Mouse (Mus musculus) testis, adult 2 months (tissue): ENCODE results near the gene Alk. TPM values are rescaled to one million over a fixed set of nuclear protein-coding genes. Genes with fewer than 3 reads are reported as not detected.
"Not testable (repeated sequence)": the region's sequence is repeated elsewhere in the genome, so short reads cannot be mapped to it uniquely, and the experiment has no call there.

Experiments used
- H3K27ac ChIP-seq: fragments of 200-500 bp; 2 replicates; pipeline ENCODE4 v1.5.1; 2012; ENCODE audit warnings: low read depth, low read length; ENCODE audit not compliant: control insufficient read depth, insufficient read depth
- H3K27me3 ChIP-seq: fragments of 200-500 bp; 2 replicates; pipeline ENCODE4 v1.6.1; 2012; ENCODE audit warnings: mild to moderate bottlenecking, low read length, moderate library complexity; ENCODE audit not compliant: control insufficient read depth, insufficient read depth
- H3K36me3 ChIP-seq: fragments of 200-500 bp; 2 replicates; pipeline ENCODE4 v1.6.1; 2012; ENCODE audit warnings: mild to moderate bottlenecking, low read length; ENCODE audit not compliant: control insufficient read depth, insufficient read depth
- H3K4me1 ChIP-seq: fragments of 200-500 bp; 2 replicates; pipeline ENCODE4 v1.6.1; 2012; ENCODE audit warnings: low read length; ENCODE audit not compliant: control insufficient read depth, insufficient read depth
- H3K4me3 ChIP-seq: fragments of 200-500 bp; 2 replicates; pipeline ENCODE4 v1.5.1; 2012; ENCODE audit warnings: low read depth, mild to moderate bottlenecking, low read length, moderate library complexity, mixed read lengths; ENCODE audit not compliant: control insufficient read depth
- CTCF ChIP-seq: fragments of 200-500 bp; IDR thresholded peaks from 2 replicates; pipeline ENCODE4 v1.5.1; 2012; ENCODE audit warnings: low read depth, mild to moderate bottlenecking, inconsistent platforms, low read length, moderate library complexity; ENCODE audit not compliant: control insufficient read depth, insufficient read depth, insufficient replicate concordance
- POLR2A ChIP-seq: fragments of 200-500 bp; IDR thresholded peaks from 2 replicates; pipeline ENCODE4 v1.6.1; 2012; ENCODE audit warnings: low read depth, mild to moderate bottlenecking, inconsistent platforms, low read length, moderate library complexity; ENCODE audit not compliant: control insufficient read depth
- polyA plus RNA-seq: library from polyadenylated mRNA; depleted of rRNA; stranded (reverse); fragments of >200 nt; gene quantifications from 2 replicates; pipeline ENCODE4 v1.2.3, GENCODE M21; 2012

Gene Alk
- polyA plus RNA-seq, 1 experiment = 0.54 TPM

DNA sequence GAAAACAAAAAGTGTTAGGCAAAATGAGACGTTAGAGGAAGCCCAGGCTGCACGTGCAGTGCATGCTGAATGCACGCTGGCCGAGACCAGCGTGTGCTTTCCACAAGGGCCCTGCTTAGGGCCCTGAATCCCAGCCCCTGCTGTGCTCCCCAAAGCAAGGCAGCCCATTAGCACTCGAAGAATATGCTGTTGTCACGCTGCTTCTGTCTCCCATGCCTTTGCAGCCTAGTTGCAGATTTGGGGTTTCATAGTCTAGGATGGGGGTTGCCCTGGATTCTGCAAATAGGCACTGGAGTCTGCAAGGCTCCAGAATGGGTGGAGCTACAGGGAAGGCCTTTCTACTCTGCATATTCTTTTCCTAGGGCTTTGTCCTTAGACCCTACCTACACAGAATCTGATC is 99.2 kb downstream of the Alk start:
- Histone ChIP-seq H3K4me1 (no peaks in the 10 kb centered on the region), H3K27me3 (no peaks in the 10 kb centered on the region), H3K27ac (no peak overlapping the region), H3K4me3 (no peak overlapping the region), H3K36me3 (no peaks in the 10 kb centered on the region)
- TF ChIP-seq CTCF (no peak), POLR2A (no peak)

- H3K27me3 ChIP-seq = no peaks in the 10 kb centered on the region
- TF ChIP-seq POLR2A (no peak), CTCF (no peak)
- H3K4me1 ChIP-seq = no peaks in the 10 kb centered on the region
- H3K36me3 ChIP-seq = no peaks in the 10 kb centered on the region
- H3K4me3 ChIP-seq = no peak overlapping the region
- H3K27ac ChIP-seq = no peak overlapping the region
Observed at GRCm38 (mm10) chr17:72504581-72504980, 99.8 kb downstream of the Alk start.

DNA sequence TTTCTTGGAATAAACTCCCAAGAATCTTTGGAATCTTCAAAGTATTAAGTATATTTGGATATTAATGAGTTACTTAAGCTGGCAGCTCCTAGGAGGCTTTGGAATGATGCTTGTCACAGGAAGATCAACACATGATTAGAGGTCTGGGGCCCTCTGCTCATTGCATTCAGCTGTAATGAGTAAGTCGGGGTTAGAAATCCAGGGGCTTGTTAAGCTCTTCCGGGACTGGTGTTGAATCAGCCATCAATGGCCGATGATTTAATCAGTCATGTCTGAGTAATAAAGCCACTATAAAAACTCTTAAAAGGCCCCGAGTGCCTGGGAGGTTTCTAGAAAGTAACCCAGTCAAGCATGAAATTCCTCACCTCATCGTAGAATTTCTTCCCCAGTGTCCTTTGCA is 109.0 kb downstream of the Alk start:
- H3K36me3 ChIP-seq = no peaks in the 10 kb centered on the region
- H3K4me3 ChIP-seq = no peak overlapping the region
- no peak for TF ChIP-seq POLR2A
- no peak for TF ChIP-seq CTCF
- H3K27ac ChIP-seq = no peak overlapping the region
- H3K4me1 ChIP-seq = no peaks in the 10 kb centered on the region
- no peaks in the 10 kb centered on the region for H3K27me3 ChIP-seq

DNA sequence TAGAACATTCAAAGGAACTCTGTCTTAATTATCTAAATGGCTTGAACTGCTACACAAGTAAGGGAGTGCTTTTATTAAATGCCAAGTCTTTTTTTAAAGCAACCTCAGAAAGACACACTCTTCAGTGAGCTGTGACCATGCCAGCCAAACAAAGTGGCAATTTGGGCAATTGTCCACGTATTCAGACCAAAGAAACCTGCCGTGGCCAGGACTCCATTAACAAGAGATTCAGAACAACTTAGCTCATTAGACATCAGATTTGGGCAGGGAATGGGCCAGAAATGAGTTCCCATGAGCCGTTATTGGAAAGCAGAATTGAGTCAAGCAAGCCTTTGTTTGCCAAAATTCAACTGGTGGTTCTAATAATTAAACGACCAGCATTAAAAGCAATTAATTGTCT is 118.8 kb downstream of the Alk start:
- Histone ChIP-seq H3K4me3 (no peak overlapping the region), H3K27ac (no peak overlapping the region), H3K27me3 (no peaks in the 10 kb centered on the region), H3K4me1 (no peaks in the 10 kb centered on the region), H3K36me3 (no peaks in the 10 kb centered on the region)
- TF ChIP-seq POLR2A = no peak
- TF ChIP-seq CTCF = no peak

- H3K27me3 ChIP-seq, H3K4me1 ChIP-seq: not testable (repeated sequence)
Observed at GRCm38 (mm10) chr17:72479260-72479659, 125.2 kb downstream of the Alk start.

GRCm38 (mm10) chr17:72477889-72478405 is 126.5 kb downstream of the Alk start:
- no peaks in the 10 kb centered on the region for H3K27me3 ChIP-seq
- H3K27ac ChIP-seq = no peak overlapping the region
- TF ChIP-seq CTCF (no peak), POLR2A (no peak)
- no peaks in the 10 kb centered on the region for H3K4me1 ChIP-seq
- no peak overlapping the region for H3K4me3 ChIP-seq
- no peaks in the 10 kb centered on the region for H3K36me3 ChIP-seq

More at GRCm38 (mm10) chr17:72479260-72479659, 125.2 kb downstream of the Alk start:
- H3K36me3 ChIP-seq, H3K27ac ChIP-seq, H3K4me3 ChIP-seq: not testable (repeated sequence)

- H3K4me1 ChIP-seq = no peaks in the 10 kb centered on the region
- no peak for TF ChIP-seq POLR2A
- no peak for TF ChIP-seq CTCF
- no peak overlapping the region for H3K4me3 ChIP-seq
- no peak overlapping the region for H3K27ac ChIP-seq
- no peaks in the 10 kb centered on the region for H3K36me3 ChIP-seq
- no peaks in the 10 kb centered on the region for H3K27me3 ChIP-seq
Observed at GRCm38 (mm10) chr17:72476956-72477355, 127.5 kb downstream of the Alk start.

GRCm38 (mm10) chr17:72474166-72474565 is 130.3 kb downstream of the Alk start:
- H3K27me3 ChIP-seq = no peaks in the 10 kb centered on the region
- H3K27ac ChIP-seq = no peak overlapping the region
- H3K36me3 ChIP-seq = no peaks in the 10 kb centered on the region
- no peaks in the 10 kb centered on the region for H3K4me1 ChIP-seq
- TF ChIP-seq POLR2A (no peak), CTCF (no peak)
- H3K4me3 ChIP-seq = no peak overlapping the region

DNA sequence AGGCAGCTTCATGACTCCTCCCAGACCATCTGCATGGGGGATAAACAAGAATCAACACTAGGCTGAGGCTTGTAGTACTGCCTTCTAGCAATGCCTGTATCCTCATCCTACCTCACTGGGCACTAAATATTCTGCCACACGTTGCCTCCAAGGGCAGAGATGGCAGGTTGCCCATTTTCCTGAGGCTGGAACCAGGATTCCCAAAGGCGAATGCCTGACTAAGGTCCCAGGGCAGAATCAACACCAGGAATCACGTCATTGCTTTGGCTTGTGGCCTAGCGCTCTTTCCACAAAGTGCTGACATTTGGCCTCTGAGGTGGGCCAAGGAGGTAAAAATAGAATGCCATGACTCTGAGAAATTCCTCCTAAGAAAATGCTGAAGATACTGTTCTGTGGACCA is 155.9 kb downstream of the Alk start:
- no peak overlapping the region for H3K27ac ChIP-seq
- no peak for TF ChIP-seq CTCF
- no peak for TF ChIP-seq POLR2A
- no peaks in the 10 kb centered on the region for H3K36me3 ChIP-seq
- H3K4me3 ChIP-seq = no peak overlapping the region
- H3K4me1 ChIP-seq = no peaks in the 10 kb centered on the region
- no peaks in the 10 kb centered on the region for H3K27me3 ChIP-seq
